Mouse (Mus musculus) E14TG2a.4 (cell line): ENCODE measurements around the gene Rpp14.

Experiments
- CTCF ChIP-seq: conservative IDR thresholded peaks from 2 replicates; pipeline ENCODE4 v1.5.1; 2014; ENCODE audit warnings: low read length
- NANOG ChIP-seq: IDR thresholded peaks from 2 replicates; pipeline ENCODE4 v1.6.1; 2014; ENCODE audit warnings: borderline replicate concordance, low read length, mixed read lengths

DNA sequence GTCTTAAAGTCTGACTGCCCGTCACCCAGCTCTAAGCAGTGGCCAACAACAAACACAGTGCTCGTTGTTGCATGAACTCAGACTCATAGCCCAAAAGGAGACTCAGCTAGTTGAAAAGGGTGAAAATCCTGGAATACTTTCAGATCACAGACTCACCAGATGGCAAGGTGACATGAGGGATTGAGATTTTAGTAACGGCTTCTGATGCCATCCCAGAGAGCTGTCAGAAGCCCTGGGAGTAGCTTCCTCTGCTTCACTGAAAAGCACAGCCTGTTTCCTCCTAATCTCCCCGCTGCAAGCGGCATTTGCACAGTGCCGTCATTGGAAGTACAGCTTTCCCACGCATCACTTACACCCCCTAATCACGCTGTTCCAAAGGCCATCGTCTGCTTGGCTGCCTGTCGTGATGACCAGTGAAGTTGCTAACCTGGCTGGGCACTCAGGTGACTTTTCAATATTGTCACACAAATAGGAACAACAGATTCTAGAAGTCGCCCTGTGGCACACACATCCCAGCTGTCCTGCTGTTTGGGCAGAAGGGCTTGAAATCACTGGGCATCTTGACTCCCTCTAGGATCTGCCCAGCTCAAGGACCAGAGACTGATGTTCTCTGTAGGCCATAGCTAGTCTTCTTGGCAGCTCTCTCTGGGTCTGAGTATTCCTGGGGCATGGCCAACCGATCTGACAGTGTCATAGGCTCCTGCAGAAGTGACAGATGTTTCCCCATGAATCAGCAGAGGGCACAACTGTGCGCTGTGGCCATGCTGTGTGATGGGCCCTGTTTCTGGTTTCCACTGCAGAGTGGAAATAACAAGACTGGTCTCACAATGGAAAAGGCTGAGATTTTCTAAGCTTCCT, 47.9 kb upstream of the Rpp14 start:
- TF ChIP-seq CTCF (no peak), NANOG (no peak)
